Mouse (Mus musculus) liver, embryonic 12.5 days (tissue): Measurements from ENCODE around the gene Atcay. TPM values are rescaled to one million over a fixed set of nuclear protein-coding genes. Genes with fewer than 3 reads are reported as not detected.
"Not testable (repeated sequence)": the region's sequence is repeated elsewhere in the genome, so short reads cannot be mapped to it uniquely, and the experiment has no call there.

Experiments
- ATAC-seq: fragments of 200-750 bp; cut with Nextera tagmentation; 2 replicates; pipeline ENCODE4 v1.8.0; 2017; ENCODE audit warnings: moderate number of reproducible peaks, mild to moderate bottlenecking, moderate library complexity
- H3K27ac ChIP-seq: fragments of 300-500 bp; sonication (generic); 2 replicates; pipeline ENCODE4 v1.5.1; 2016; ENCODE audit warnings: mild to moderate bottlenecking
- H3K27me3 ChIP-seq: fragments of 300-500 bp; sonication (generic); replicated peaks from 2 replicates; pipeline ENCODE4 v1.6.1; 2016; ENCODE audit warnings: mild to moderate bottlenecking, moderate library complexity
- H3K36me3 ChIP-seq: fragments of 300-500 bp; sonication (generic); 2 replicates; pipeline ENCODE4 v1.6.1; 2016; ENCODE audit warnings: mild to moderate bottlenecking, moderate library complexity
- H3K4me1 ChIP-seq: fragments of 300-500 bp; sonication (generic); 2 replicates; pipeline ENCODE4 v1.6.1; 2016
- H3K4me2 ChIP-seq: fragments of 300-500 bp; sonication (generic); 2 replicates; pipeline ENCODE4 v1.6.1; 2016; ENCODE audit warnings: mild to moderate bottlenecking, moderate library complexity
- H3K4me3 ChIP-seq: fragments of 300-500 bp; sonication (generic); 2 replicates; pipeline ENCODE4 v1.5.1; 2016; ENCODE audit warnings: mild to moderate bottlenecking, moderate library complexity
- H3K9ac ChIP-seq: fragments of 300-500 bp; sonication (generic); 2 replicates; pipeline ENCODE4 v1.6.1; 2016; ENCODE audit warnings: mild to moderate bottlenecking, moderate library complexity
- H3K9me3 ChIP-seq: fragments of 300-500 bp; sonication (generic); replicated peaks from 2 replicates; pipeline ENCODE4 v1.6.1; 2016; ENCODE audit warnings: mild to moderate bottlenecking, moderate library complexity
- whole genome bisulfite sequencing: fragments of 180-500 bp; shearing (Covaris S2); methylation state at CpG from one replicate; pipeline ENCODE4 v1.1.7; 2016; ENCODE audit not compliant: insufficient replicate concordance; 5-methylcytosine and 5-hydroxymethylcytosine counted together
- polyA plus RNA-seq: library from polyadenylated mRNA; unstranded; fragments of >200 nt; fragmentation: Nextera tagmentation; extraction: Ambion mirVana; gene quantifications from 2 replicates; pipeline ENCODE4 v1.2.1, GENCODE M21; 2016

Atcay gene
- polyA plus RNA-seq, 1 experiment from 2014 or later = 0.05 TPM

- Histone ChIP-seq H3K4me1 (peaks cover 70% of the 10 kb centered on the region), H3K9ac (peak within 1 kb of the TSS; percentile 75), H3K27me3 (no peaks in the 10 kb centered on the region), H3K9me3 (no peaks in the 10 kb centered on the region), H3K27ac (peak within 1 kb of the TSS; percentile 85), H3K4me3 (peak within 1 kb of the TSS; percentile 72), H3K4me2 (peak within 1 kb of the TSS; percentile 81), H3K36me3 (peaks cover 83% of the 10 kb centered on the region)
- peak; percentile 91 for ATAC-seq
- 4% methylated on average over 53 of the region's 53 CpGs for WGBS
These were observed 48.0 kb downstream of the Atcay start, which contains the start of gene Dapk3 for GRCm38 (mm10) chr10:81182336-81183333. Gene Dapk3 (plus strand): TSS chr10:81183005.

- not testable (repeated sequence) for H3K9me3 ChIP-seq, H3K9ac ChIP-seq, H3K27me3 ChIP-seq, ATAC-seq
- 77% methylated on average over 12 of the region's 12 CpGs for WGBS
- H3K4me2 ChIP-seq = peak overlapping the region; percentile 81; the same call in 1 of the 2 replicates
- H3K4me1 ChIP-seq = peaks cover 74% of the 10 kb centered on the region
- H3K27ac ChIP-seq = peak overlapping the region; percentile 73
- 0 out of 2 replicates have a peak overlapping the region, but pooled peaks have one; percentile 72 for H3K4me3 ChIP-seq
- peaks cover 81% of the 10 kb centered on the region for H3K36me3 ChIP-seq
These were observed 48.8 kb downstream of the Atcay start for GRCm38 (mm10) chr10:81181860-81182259.

GRCm38 (mm10) chr10:81180946-81181345 is 49.7 kb downstream of the Atcay start:
- Histone ChIP-seq H3K9me3 (no peaks in the 10 kb centered on the region), H3K4me1 (peaks cover 76% of the 10 kb centered on the region), H3K4me2 (0 out of 2 replicates have a peak overlapping the region, but pooled peaks have one; percentile 81), H3K4me3 (0 out of 2 replicates have a peak overlapping the region, but pooled peaks have one; percentile 0), H3K9ac (no peak overlapping the region), H3K27ac (peak overlapping the region; percentile 32; the same call in 1 of the 2 replicates), H3K36me3 (peaks cover 75% of the 10 kb centered on the region), H3K27me3 (no peaks in the 10 kb centered on the region)
- 88% methylated on average over 13 of the region's 13 CpGs for WGBS
- ATAC-seq = no peak

GRCm38 (mm10) chr10:81179451-81180342 is 50.9 kb downstream of the Atcay start:
- H3K4me1 ChIP-seq = peaks cover 81% of the 10 kb centered on the region
- H3K4me3 ChIP-seq = no peak overlapping the region
- no peak for ATAC-seq
- H3K4me2 ChIP-seq = peak overlapping the region; percentile 18
- WGBS = 88% methylated on average over 32 of the region's 32 CpGs
- H3K9me3 ChIP-seq = no peaks in the 10 kb centered on the region
- H3K27me3 ChIP-seq = no peaks in the 10 kb centered on the region
- peak overlapping the region; percentile 93; the same call in 1 of the 2 replicates for H3K9ac ChIP-seq
- H3K27ac ChIP-seq = peak overlapping the region; percentile 91; the same call in 1 of the 2 replicates
- H3K36me3 ChIP-seq = peaks cover 63% of the 10 kb centered on the region

GRCm38 (mm10) chr10:81178927-81179326 is 51.7 kb downstream of the Atcay start:
- Histone ChIP-seq H3K4me3 (peak overlapping the region; percentile 89), H3K27ac (peak overlapping the region; percentile 91), H3K9ac (peak overlapping the region; percentile 93), H3K4me2 (peak overlapping the region; percentile 93), H3K4me1 (peaks cover 81% of the 10 kb centered on the region), H3K36me3 (peaks cover 55% of the 10 kb centered on the region), H3K27me3 (no peaks in the 10 kb centered on the region), H3K9me3 (no peaks in the 10 kb centered on the region)
- ATAC-seq = no peak
- WGBS = 88% methylated on average over 11 of the region's 11 CpGs

- H3K4me2 ChIP-seq = peak overlapping the region; percentile 93
- whole genome bisulfite sequencing = 46% methylated on average over 14 of the region's 14 CpGs
- H3K27ac ChIP-seq = peak overlapping the region; percentile 91
- ATAC-seq = no peak
- H3K9ac ChIP-seq = peak overlapping the region; percentile 93
- H3K4me1 ChIP-seq = peaks cover 81% of the 10 kb centered on the region
- no peaks in the 10 kb centered on the region for H3K27me3 ChIP-seq
- peak overlapping the region; percentile 89 for H3K4me3 ChIP-seq
- peaks cover 54% of the 10 kb centered on the region for H3K36me3 ChIP-seq
- H3K9me3 ChIP-seq = no peaks in the 10 kb centered on the region
These were observed 52.5 kb downstream of the Atcay start for GRCm38 (mm10) chr10:81177958-81178712.

- H3K4me3 ChIP-seq = peak overlapping the region; percentile 89
- ATAC-seq = no peak
- H3K9me3 ChIP-seq = no peaks in the 10 kb centered on the region
- H3K36me3 ChIP-seq = peaks cover 54% of the 10 kb centered on the region
- peak overlapping the region; percentile 91 for H3K27ac ChIP-seq
- H3K4me1 ChIP-seq = peaks cover 87% of the 10 kb centered on the region
- H3K4me2 ChIP-seq = peak overlapping the region; percentile 93
- WGBS = 2% methylated on average over 16 of the region's 16 CpGs
- H3K9ac ChIP-seq = peak overlapping the region; percentile 93
- no peaks in the 10 kb centered on the region for H3K27me3 ChIP-seq
These were observed 53.1 kb downstream of the Atcay start for GRCm38 (mm10) chr10:81177491-81177925.

GRCm38 (mm10) chr10:81176466-81177271 is 54.0 kb downstream of the Atcay start, which contains the start of gene Eef2:
Gene Eef2 (plus strand): TSS chr10:81176631.
- WGBS = under 1% methylated on average over 77 of the region's 77 CpGs
- Histone ChIP-seq H3K9me3 (no peaks in the 10 kb centered on the region), H3K27ac (peak within 1 kb of the TSS; percentile 91), H3K36me3 (peaks cover 46% of the 10 kb centered on the region), H3K4me3 (peak within 1 kb of the TSS; percentile 89), H3K9ac (peak within 1 kb of the TSS; percentile 93), H3K27me3 (no peaks in the 10 kb centered on the region), H3K4me1 (peaks cover 80% of the 10 kb centered on the region), H3K4me2 (peak within 1 kb of the TSS; percentile 93)
- peak; percentile 80 for ATAC-seq

- H3K4me1 ChIP-seq = peaks cover 73% of the 10 kb centered on the region
- 14% methylated on average over 13 of the region's 13 CpGs for WGBS
These were observed 54.6 kb downstream of the Atcay start for GRCm38 (mm10) chr10:81175936-81176465.

GRCm38 (mm10) chr10:81175345-81175701 is 55.3 kb downstream of the Atcay start:
- peak overlapping the region; percentile 40; the same call in 1 of the 2 replicates for H3K9ac ChIP-seq
- H3K9me3 ChIP-seq, ATAC-seq: not testable (repeated sequence)

More at GRCm38 (mm10) chr10:81175936-81176465, 54.6 kb downstream of the Atcay start:
- no peaks in the 10 kb centered on the region for H3K9me3 ChIP-seq
- H3K4me2 ChIP-seq = peak overlapping the region; percentile 93
- peak overlapping the region; percentile 77 for H3K27ac ChIP-seq
- no peaks in the 10 kb centered on the region for H3K27me3 ChIP-seq
- peak overlapping the region; percentile 89 for H3K4me3 ChIP-seq
- peaks cover 39% of the 10 kb centered on the region for H3K36me3 ChIP-seq
- peak overlapping the region; percentile 34 for H3K9ac ChIP-seq
- ATAC-seq = 0 out of 2 replicates have a peak, but pooled peaks have one; percentile 3

More at GRCm38 (mm10) chr10:81175345-81175701, 55.3 kb downstream of the Atcay start:
- WGBS = 8% methylated on average over 4 of the region's 4 CpGs
- peak overlapping the region; percentile 77 for H3K27ac ChIP-seq
- H3K4me1 ChIP-seq = peaks cover 68% of the 10 kb centered on the region
- H3K27me3 ChIP-seq = not testable (repeated sequence)
- H3K36me3 ChIP-seq = peaks cover 32% of the 10 kb centered on the region
- peak overlapping the region; percentile 36 for H3K4me3 ChIP-seq
- peak overlapping the region; percentile 93 for H3K4me2 ChIP-seq
